Mouse (Mus musculus) G1E (cell line): ENCODE data around the gene Avpi1. TPM values are rescaled to one million over a fixed set of nuclear protein-coding genes. Genes with fewer than 3 reads are reported as not detected.

Source experiments
- ATAC-seq: 2 replicates; pipeline ENCODE4 v1.8.0; 2016; ENCODE audit warnings: mild to moderate bottlenecking; ENCODE audit not compliant: insufficient number of reproducible peaks, poor library complexity, low FRiP score, severe bottlenecking; ENCODE audit errors: extremely low read depth
- DNase-seq: peaks from one replicate; pipeline ENCODE4 v3.0.0; 2012; ENCODE audit warnings: low spot score
- H3K27me3 ChIP-seq: 2 replicates; pipeline ENCODE4 v1.6.1; 2012; ENCODE audit warnings: mild to moderate bottlenecking, low read length, inconsistent platforms; ENCODE audit not compliant: insufficient read depth
- H3K36me3 ChIP-seq: replicated peaks from 2 replicates; pipeline ENCODE3; 2012; ENCODE audit warnings: mild to moderate bottlenecking, inconsistent platforms
- H3K4me1 ChIP-seq: 2 replicates; pipeline ENCODE4 v1.6.1; 2012; ENCODE audit warnings: low read depth, low read length, inconsistent platforms, mixed read lengths; ENCODE audit not compliant: insufficient read depth
- H3K4me3 ChIP-seq: 2 replicates; pipeline ENCODE4 v1.5.1; 2012; ENCODE audit warnings: low read depth, mild to moderate bottlenecking, inconsistent platforms, low read length, moderate library complexity, mixed read lengths
- H3K9me3 ChIP-seq: replicated peaks from 2 replicates; pipeline ENCODE4 v1.6.1; 2012; ENCODE audit warnings: inconsistent platforms
- CTCF ChIP-seq: IDR thresholded peaks from 2 replicates; pipeline ENCODE4 v1.5.1; 2012; ENCODE audit warnings: low read depth, low read length, inconsistent platforms, mixed read lengths
- GATA1 ChIP-seq: IDR thresholded peaks from 2 replicates; pipeline ENCODE4 v1.6.1; 2012; ENCODE audit warnings: borderline replicate concordance, low read length, inconsistent platforms, mixed read lengths
- GATA2 ChIP-seq: IDR thresholded peaks from 2 replicates; pipeline ENCODE4 v1.6.1; 2012; ENCODE audit warnings: low read depth, low read length, inconsistent platforms, borderline replicate concordance
- POLR2AphosphoS5 ChIP-seq: IDR thresholded peaks from 2 replicates; pipeline ENCODE4 v1.6.1; 2012; ENCODE audit warnings: low read depth, low read length, inconsistent platforms; ENCODE audit not compliant: insufficient replicate concordance
- TAL1 ChIP-seq: conservative IDR thresholded peaks from 2 replicates; pipeline ENCODE4 v1.6.1; 2012; ENCODE audit warnings: low read depth, low read length, inconsistent platforms, mixed read lengths
- polyA plus RNA-seq: library from polyadenylated mRNA; stranded (reverse); fragments of >175 nt; gene quantifications from 2 replicates; pipeline ENCODE4 v1.2.3, GENCODE M21; 2012
- total RNA-seq, 2 experiments: library from RNA; stranded (forward) in 1 of 2; stranded (reverse) in 1 of 2; fragments of 200-1000 nt in 1 of 2; fragments of >200 nt in 1 of 2; fragmentation: Nextera tagmentation in 1 of 2; gene quantifications; 2 replicates each; pipeline ENCODE4 v1.2.3; 2014 to 2017

Avpi1 gene
- total and polyA plus RNA-seq, 3 experiments = 2.2 to 12.6 (median 2.8) TPM

GRCm38 (mm10) chr19:42138517-42139285 is 9.8 kb upstream of the Avpi1 start:
- DNase-seq = no peak
- H3K27me3 ChIP-seq = peaks cover 9% of the 10 kb centered on the region; the same call in 1 of the 2 replicates
- no peak overlapping the region for H3K4me3 ChIP-seq
- H3K9me3 ChIP-seq = no peaks in the 10 kb centered on the region
- TF ChIP-seq GATA2 = no peak
- TF ChIP-seq TAL1 = no peak
- TF ChIP-seq POLR2AphosphoS5 = no peak
- no peak for TF ChIP-seq GATA1
- ATAC-seq = no peak
- H3K36me3 ChIP-seq = no peaks in the 10 kb centered on the region
- peaks cover 25% of the 10 kb centered on the region for H3K4me1 ChIP-seq

- Histone ChIP-seq H3K4me3 (no peak overlapping the region), H3K27me3 (peaks cover 12% of the 10 kb centered on the region; the same call in 1 of the 2 replicates), H3K9me3 (no peaks in the 10 kb centered on the region), H3K4me1 (peaks cover 25% of the 10 kb centered on the region), H3K36me3 (no peaks in the 10 kb centered on the region)
- TF ChIP-seq POLR2AphosphoS5 (no peak), CTCF (no peak), GATA2 (no peak), TAL1 (no peak), GATA1 (no peak)
- DNase-seq (no peak), ATAC-seq (no peak)
Observed at GRCm38 (mm10) chr19:42137167-42137672, 8.4 kb upstream of the Avpi1 start.

- Histone ChIP-seq H3K4me3 (no peak overlapping the region), H3K4me1 (peaks cover 26% of the 10 kb centered on the region), H3K9me3 (no peaks in the 10 kb centered on the region), H3K27me3 (peaks cover 12% of the 10 kb centered on the region; the same call in 1 of the 2 replicates), H3K36me3 (no peaks in the 10 kb centered on the region)
- TF ChIP-seq GATA2 (no peak), POLR2AphosphoS5 (no peak), TAL1 (no peak), CTCF (no peak), GATA1 (no peak)
- DNase-seq (no peak), ATAC-seq (no peak; the same call in 1 of the 2 replicates)
Observed at GRCm38 (mm10) chr19:42136126-42136525, 7.3 kb upstream of the Avpi1 start.

DNA sequence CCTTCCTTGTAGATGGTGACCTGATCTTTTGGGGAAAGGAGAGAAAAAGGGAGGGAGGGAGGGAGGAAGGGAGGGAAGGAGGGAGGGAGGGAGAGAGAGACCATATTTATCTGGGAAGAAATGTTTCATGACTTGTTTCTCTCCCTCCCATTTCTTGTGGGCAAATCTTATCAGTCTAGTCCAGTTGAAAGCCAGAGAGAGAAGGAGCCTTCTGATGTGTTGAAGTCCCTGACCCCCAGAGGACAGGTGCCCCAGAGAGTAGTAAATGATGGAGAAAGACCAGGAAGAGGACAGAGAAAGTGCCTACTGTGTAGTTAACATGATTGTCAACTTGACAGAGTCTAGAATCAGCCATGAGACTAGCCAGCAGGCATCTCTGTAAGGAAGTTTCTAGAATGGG is 6.2 kb upstream of the Avpi1 start:
- Histone ChIP-seq H3K4me1 (peaks cover 33% of the 10 kb centered on the region), H3K36me3 (no peaks in the 10 kb centered on the region), H3K27me3 (peaks cover 16% of the 10 kb centered on the region; the same call in 1 of the 2 replicates), H3K4me3 (no peak overlapping the region), H3K9me3 (no peaks in the 10 kb centered on the region)
- DNase-seq = no peak
- no peak for ATAC-seq
- TF ChIP-seq CTCF = no peak
- no peak for TF ChIP-seq POLR2AphosphoS5
- TF ChIP-seq GATA1 = no peak
- TF ChIP-seq TAL1 = no peak
- TF ChIP-seq GATA2 = no peak

GRCm38 (mm10) chr19:42131101-42131500 is 2.2 kb upstream of the Avpi1 start:
- Histone ChIP-seq H3K36me3 (peaks cover 9% of the 10 kb centered on the region), H3K4me3 (no peak overlapping the region), H3K4me1 (peaks cover 62% of the 10 kb centered on the region), H3K9me3 (no peaks in the 10 kb centered on the region), H3K27me3 (peaks cover 14% of the 10 kb centered on the region; the same call in 1 of the 2 replicates)
- no peak for TF ChIP-seq POLR2AphosphoS5
- TF ChIP-seq TAL1 = no peak
- no peak for TF ChIP-seq GATA1
- TF ChIP-seq CTCF = no peak
- no peak for TF ChIP-seq GATA2
- ATAC-seq (no peak), DNase-seq (no peak)

DNA sequence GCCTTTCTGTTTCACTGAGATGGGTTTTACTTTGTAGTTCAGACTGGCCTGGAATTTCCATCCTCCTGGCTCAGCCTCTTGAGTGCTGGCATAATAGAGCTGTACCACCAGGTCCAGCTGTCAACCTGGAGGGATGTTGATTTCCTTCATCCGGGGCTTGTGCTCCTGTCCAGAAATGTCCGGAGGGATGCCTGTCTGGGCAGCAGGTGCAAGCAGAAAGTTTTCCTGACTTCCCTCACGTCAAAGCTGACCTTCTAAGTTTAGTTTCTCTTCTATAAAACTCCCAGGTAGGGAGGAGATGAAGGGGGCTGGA is 1.4 kb upstream of the Avpi1 start:
- H3K4me1 ChIP-seq = peaks cover 60% of the 10 kb centered on the region
- TF ChIP-seq TAL1 (no peak), GATA2 (no peak), GATA1 (no peak), POLR2AphosphoS5 (no peak), CTCF (no peak)
- H3K9me3 ChIP-seq = no peaks in the 10 kb centered on the region
- H3K27me3 ChIP-seq = peaks cover 7% of the 10 kb centered on the region; the same call in 1 of the 2 replicates
- DNase-seq (no peak), ATAC-seq (no peak)
- no peak overlapping the region for H3K4me3 ChIP-seq
- peaks cover 13% of the 10 kb centered on the region for H3K36me3 ChIP-seq
